Mouse (Mus musculus) spleen, adult 2 months (tissue): ENCODE measurements at regions not wholly inside any gene's neighbourhood (a gene's known extent, or its start where the extent isn't known, plus 50 kb on each side); places are given as distances from the start of the nearest gene placed in this dataset.

ENCODE experiments used
- DNase-seq, 2 experiments: peaks; one replicate each; pipeline versions ENCODE4 v3.0.0 to v3.0.0-alpha.2; 2012 to 2021; ENCODE audit warnings: low spot score in 2 of 2, low read depth in 1 of 2
- H3K27ac ChIP-seq: fragments of 200-500 bp; 2 replicates; pipeline ENCODE4 v1.5.1; 2012; ENCODE audit warnings: low read length, inconsistent platforms; ENCODE audit not compliant: insufficient read depth
- H3K27me3 ChIP-seq: fragments of 200-500 bp; 2 replicates; pipeline ENCODE4 v1.6.1; 2012; ENCODE audit warnings: mild to moderate bottlenecking, moderate library complexity, low read length, inconsistent platforms; ENCODE audit not compliant: control insufficient read depth, insufficient read depth
- H3K36me3 ChIP-seq: fragments of 200-500 bp; 2 replicates; pipeline ENCODE4 v1.6.1; 2012; ENCODE audit warnings: mild to moderate bottlenecking, low read length, inconsistent platforms; ENCODE audit not compliant: control insufficient read depth, insufficient read depth
- H3K4me1 ChIP-seq: fragments of 200-500 bp; 2 replicates; pipeline ENCODE4 v1.6.1; 2011; ENCODE audit warnings: inconsistent platforms; ENCODE audit not compliant: control insufficient read depth, insufficient read depth, insufficient read length
- H3K4me3 ChIP-seq: fragments of 200-500 bp; 2 replicates; pipeline ENCODE4 v1.5.1; 2011; ENCODE audit warnings: mild to moderate bottlenecking, inconsistent platforms; ENCODE audit not compliant: insufficient read depth, insufficient read length; ENCODE audit errors: extremely low read depth
- CTCF ChIP-seq: fragments of 200-500 bp; IDR thresholded peaks from 2 replicates; pipeline ENCODE4 v1.5.1; 2011; ENCODE audit warnings: mild to moderate bottlenecking, inconsistent platforms; ENCODE audit not compliant: insufficient read depth, insufficient read length, insufficient replicate concordance; ENCODE audit errors: extremely low read depth
- POLR2A ChIP-seq: fragments of 200-500 bp; IDR thresholded peaks from 2 replicates; pipeline ENCODE4 v1.6.1; 2011; ENCODE audit warnings: low read depth, low read length, inconsistent platforms
- WGBS: fragments of 180-500 bp; shearing (Covaris S2); methylation state at CpG from one replicate; pipeline ENCODE4 v1.1.7; 2018; 5-methylcytosine and 5-hydroxymethylcytosine counted together

GRCm38 (mm10) chr6:22523582-22524234 lies 167.7 kb upstream of the Fam3c start:
- no peak for DNase-seq
- Histone ChIP-seq H3K27ac (no peak overlapping the region), H3K27me3 (no peaks in the 10 kb centered on the region), H3K4me1 (no peaks in the 10 kb centered on the region), H3K4me3 (no peak overlapping the region), H3K36me3 (no peaks in the 10 kb centered on the region)
- TF ChIP-seq POLR2A (no peak), CTCF (no peak)
- WGBS: 74% methylated on average over 9 of the region's 9 CpGs

DNA sequence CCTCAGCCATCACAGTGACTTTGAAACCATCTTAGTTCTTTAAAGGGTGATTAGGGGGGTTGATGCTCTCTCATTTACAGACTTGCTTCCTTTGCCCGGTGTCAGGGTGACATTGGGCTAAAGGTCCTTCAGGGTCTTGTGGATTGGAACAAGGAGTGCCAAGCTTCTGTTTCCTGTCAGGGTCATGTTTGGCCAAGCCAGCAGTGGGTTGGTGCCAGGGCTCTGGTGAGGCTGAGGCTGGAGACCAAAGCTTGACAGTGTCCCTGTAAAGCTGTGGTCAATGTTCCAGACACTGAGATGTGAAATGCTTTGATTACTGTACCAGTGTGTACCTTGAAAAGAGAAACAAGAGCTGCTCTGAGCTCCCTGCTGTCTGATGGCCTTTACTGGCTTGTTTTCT lies 150.8 kb upstream of the Fam3c start:
- no peak overlapping the region for H3K4me3 ChIP-seq
- H3K4me1 ChIP-seq: no peaks in the 10 kb centered on the region
- WGBS: 84% methylated on average over 1 of the region's 1 CpGs
- no peak for TF ChIP-seq POLR2A
- no peak for TF ChIP-seq CTCF
- no peak overlapping the region for H3K27ac ChIP-seq
- H3K36me3 ChIP-seq: no peaks in the 10 kb centered on the region
- no peak for DNase-seq
- no peaks in the 10 kb centered on the region for H3K27me3 ChIP-seq

- Histone ChIP-seq H3K36me3 (no peaks in the 10 kb centered on the region), H3K4me3 (no peak overlapping the region), H3K27me3 (no peaks in the 10 kb centered on the region), H3K4me1 (peaks cover 2% of the 10 kb centered on the region; the same call in 1 of the 2 replicates), H3K27ac (no peak overlapping the region)
- 86% methylated on average over 9 of the region's 9 CpGs for WGBS
- TF ChIP-seq CTCF: no peak
- TF ChIP-seq POLR2A: no peak
- DNase-seq: no peak
Observed at GRCm38 (mm10) chr6:22497306-22497705, 141.3 kb upstream of the Fam3c start.

DNA sequence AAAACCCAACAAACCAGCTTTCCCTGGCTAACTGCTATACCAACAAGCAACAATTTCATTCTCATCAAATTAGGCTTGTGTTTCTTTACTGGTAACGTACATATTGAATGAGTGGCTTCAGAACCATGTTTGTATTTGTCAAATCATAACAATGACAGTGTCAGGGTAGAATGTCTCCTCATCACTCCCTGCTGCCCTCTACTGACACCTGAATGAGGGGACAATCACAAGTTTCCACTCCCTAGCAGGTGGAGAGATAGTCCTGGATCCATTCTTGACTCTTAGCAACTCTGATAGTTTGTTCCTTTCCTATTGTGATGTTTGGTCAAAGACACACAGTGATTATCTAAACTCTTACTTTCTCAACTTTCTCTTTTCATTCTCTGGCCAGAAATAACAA lies 140.4 kb upstream of the Fam3c start:
- peak in 1 of 2 experiments; percentile 7 for DNase-seq
- TF ChIP-seq POLR2A: no peak
- TF ChIP-seq CTCF: no peak
- 76% methylated on average over 1 of the region's 1 CpGs for WGBS

DNA sequence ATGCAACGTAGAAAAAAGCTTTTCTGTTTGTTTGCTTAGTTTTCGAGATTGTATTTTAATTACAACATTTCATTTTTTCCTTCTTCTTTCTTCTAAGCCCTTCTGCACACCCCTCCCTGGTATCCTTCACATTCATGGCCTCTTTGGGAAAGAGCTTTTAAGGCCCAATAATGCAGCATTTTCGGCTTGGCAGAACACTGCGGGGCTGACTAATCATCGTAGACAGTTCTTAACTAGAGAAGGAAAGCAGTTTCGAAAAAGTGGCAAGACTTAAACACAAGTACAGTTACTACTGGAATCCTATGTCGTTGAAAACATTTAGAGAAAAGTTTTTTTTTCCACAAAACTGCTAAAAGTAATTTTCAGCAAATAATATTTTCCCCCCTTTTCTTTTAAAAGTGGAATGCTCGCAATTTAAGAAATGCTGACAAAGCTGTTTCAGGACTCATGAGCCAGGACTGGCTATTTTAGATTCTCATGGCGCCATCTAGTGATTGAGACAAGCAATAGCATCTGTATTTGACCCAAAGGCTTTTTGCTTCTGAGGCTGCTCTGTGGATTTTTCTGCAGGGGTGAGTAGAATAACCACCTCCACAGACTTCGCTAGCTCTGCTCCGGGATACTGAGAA lies 137.7 kb upstream of the Fam3c start:
- H3K4me1 ChIP-seq: peaks cover 2% of the 10 kb centered on the region; the same call in 1 of the 2 replicates
- 36% methylated on average over 11 of the region's 11 CpGs for WGBS
- H3K4me3 ChIP-seq: no peak overlapping the region
- no peak overlapping the region for H3K27ac ChIP-seq
- TF ChIP-seq CTCF: peak; percentile 27; the same call in 1 of the 2 replicates
- TF ChIP-seq POLR2A: no peak
- no peaks in the 10 kb centered on the region for H3K36me3 ChIP-seq
- DNase-seq: peak in 1 of 2 experiments; percentile 49
- H3K27me3 ChIP-seq: no peaks in the 10 kb centered on the region

More for the DNA sequence above, 140.4 kb upstream of the Fam3c start:
- Histone ChIP-seq H3K27ac (no peak overlapping the region), H3K4me1 (peaks cover 2% of the 10 kb centered on the region; the same call in 1 of the 2 replicates), H3K27me3 (no peaks in the 10 kb centered on the region), H3K4me3 (no peak overlapping the region), H3K36me3 (no peaks in the 10 kb centered on the region)

DNA sequence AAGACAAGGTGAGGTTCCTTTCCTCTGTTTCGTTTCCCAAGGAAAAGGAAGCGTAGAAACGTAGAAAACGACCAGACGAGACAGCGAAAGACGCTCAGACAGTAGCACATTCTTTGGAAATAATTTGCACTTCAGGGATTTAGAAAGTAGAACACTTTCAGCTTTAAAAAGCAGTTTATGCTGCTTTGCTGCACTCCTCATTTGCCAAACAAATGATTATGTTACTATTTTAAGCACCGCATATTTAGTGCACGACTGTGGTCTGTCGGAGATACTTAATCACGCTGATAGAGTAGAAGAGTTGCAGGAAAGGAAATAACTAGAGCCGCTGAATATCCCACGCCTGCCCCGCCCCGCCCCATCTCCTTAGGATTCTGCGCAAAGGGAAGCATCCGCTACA lies 136.9 kb upstream of the Fam3c start:
- Histone ChIP-seq H3K27me3 (no peaks in the 10 kb centered on the region), H3K4me3 (no peak overlapping the region), H3K4me1 (peaks cover 2% of the 10 kb centered on the region; the same call in 1 of the 2 replicates), H3K36me3 (no peaks in the 10 kb centered on the region), H3K27ac (no peak overlapping the region)
- DNase-seq: no peak
- no peak for TF ChIP-seq CTCF
- TF ChIP-seq POLR2A: no peak
- 65% methylated on average over 17 of the region's 17 CpGs for WGBS

DNA sequence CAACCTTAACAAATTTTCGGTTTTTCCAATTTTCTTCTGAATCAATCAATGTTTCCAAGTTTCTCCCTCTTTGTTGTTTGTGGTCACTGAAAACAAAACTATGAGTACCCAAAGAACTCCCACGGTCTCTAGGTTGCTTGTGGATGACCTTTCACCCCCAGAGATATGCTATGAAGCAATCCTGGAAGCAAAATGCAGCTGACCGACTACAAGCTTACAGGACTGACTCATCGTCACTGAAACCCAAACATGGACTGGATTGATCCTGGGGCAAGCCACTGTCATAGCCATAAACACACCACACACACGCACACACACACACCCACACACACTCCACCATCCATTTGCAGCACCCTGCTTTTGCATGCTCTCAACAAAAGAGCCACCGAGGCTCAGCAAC lies 134.7 kb upstream of the Fam3c start:
- no peak for DNase-seq
- Histone ChIP-seq H3K27me3 (no peaks in the 10 kb centered on the region), H3K4me1 (peaks cover 2% of the 10 kb centered on the region; the same call in 1 of the 2 replicates), H3K27ac (no peak overlapping the region), H3K4me3 (no peak overlapping the region), H3K36me3 (no peaks in the 10 kb centered on the region)
- 83% methylated on average over 6 of the region's 6 CpGs for WGBS
- no peak for TF ChIP-seq POLR2A
- TF ChIP-seq CTCF: no peak
